Mouse (Mus musculus): Measurements from ENCODE around the gene Arl15. TPM values are rescaled to one million over a fixed set of nuclear protein-coding genes. Genes with fewer than 3 reads are reported as not detected.

The Arl15 gene
- total and polyA plus RNA-seq, 3 experiments: 4.8 to 40.7 (median 27.2) TPM

DNA sequence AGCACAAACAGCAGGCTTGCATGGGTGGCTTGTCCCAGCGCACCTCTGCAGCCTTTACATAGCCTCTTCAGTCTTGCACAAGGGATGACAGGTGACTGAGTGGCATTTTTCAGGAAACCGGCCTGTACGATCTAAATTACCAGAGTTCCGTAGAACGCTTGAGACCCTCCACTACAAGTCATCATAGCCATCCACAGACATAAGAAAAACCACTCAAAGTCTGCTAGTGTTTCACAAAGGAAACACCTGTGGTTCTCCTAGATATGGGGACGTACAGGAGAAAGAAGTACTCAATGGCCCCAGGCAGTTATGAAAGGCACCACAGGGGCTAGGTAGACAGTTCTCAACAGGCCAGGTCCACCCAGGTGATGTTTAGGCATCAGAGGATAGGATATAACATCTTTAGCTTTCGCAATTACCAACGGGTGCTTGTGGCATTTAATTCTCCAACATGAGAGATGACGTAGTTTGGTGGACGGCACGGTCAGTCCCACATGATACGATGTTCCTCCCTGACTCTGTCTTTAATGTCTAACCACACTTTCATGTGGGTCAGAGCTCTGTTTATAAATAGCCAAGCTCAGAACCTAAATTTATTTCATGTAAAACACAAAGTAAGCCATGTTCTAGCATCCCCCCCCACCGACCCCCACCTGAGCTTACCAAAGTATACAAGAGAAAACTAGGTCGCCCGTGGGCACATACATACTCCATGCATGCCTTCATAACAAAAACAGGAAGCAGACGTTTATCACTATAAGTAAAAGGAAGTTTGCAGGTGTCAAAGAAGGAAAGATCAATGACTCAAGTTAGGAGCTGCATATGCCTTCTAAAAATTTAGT lies 356.8 kb downstream of the Arl15 start:
- DNase-seq: no peak

DNA sequence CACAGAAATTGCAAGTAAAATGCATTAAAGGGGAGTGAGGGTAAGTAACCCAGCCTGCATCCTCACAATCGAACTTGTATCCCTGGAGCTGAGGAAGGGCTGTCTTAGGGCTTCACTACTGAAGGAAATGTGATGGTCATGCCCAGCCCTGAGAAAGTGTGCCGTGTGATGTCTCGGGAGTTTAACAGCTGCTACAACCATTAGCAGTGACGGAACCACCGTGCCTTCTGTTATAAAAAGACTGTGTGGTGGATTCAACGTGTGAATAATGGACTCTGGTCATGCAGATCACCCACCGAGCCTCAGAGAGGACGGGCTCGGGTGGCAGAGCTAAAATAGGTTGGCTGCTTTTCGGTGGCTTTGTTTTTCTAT lies 357.4 kb downstream of the Arl15 start:
- DNase-seq: no peak

GRCm38 (mm10) chr13:114156689-114157088 lies 362.4 kb downstream of the Arl15 start:
- no peak for DNase-seq

DNA sequence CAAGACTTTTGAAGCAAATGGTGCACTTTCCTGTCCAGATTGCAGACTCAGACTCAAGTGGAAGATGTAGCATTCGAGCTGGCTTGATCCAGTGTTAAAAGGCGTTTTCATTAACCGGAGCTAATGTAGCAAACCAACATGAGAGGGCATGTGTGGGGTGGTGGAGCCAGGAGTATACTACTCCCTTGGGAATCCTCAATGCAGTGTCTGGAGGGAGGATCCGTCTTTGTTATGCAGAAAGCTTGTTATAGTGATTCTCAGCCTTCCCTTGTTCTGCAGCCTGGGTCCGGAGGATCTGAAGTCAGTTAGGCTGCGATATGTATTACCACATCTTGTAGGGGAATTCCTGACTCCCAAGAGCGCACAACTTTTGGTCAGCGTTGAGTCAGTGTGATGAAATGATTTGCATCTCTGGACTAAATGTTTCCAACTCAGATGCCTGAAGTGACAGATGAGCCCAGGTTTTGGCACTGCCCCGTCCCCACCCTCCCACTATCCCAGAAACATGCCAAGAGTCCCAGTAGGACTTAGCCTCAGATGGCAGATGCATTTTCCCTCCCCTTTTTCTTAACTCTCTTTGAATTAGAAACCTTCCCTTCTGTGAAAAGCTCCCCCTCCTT lies 363.9 kb downstream of the Arl15 start:
- no peak for DNase-seq

- DNase-seq: no peak
These were observed 365.5 kb downstream of the Arl15 start for GRCm38 (mm10) chr13:114159634-114160391.

GRCm38 (mm10) chr13:114162753-114163152 lies 368.4 kb downstream of the Arl15 start:
- DNase-seq: no peak

DNA sequence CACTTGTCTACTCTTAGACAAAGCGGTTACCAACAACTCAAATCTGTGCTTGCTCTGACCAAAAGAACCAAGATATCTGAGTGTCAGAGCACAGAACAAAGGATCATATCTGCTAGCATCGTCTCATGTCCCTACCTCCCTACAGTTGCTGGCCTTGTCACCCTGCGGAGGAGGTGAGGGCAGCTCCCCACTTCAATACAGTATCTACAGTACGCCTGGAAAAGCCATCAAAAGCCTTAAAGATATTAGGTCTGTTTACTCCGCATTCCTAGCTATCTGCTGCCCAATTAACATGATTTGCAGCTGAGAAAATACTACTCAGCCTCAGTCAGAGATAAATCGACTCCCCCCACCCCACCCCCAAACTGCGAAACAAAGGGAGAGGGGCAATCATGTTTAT lies 371.3 kb downstream of the Arl15 start:
- DNase-seq: no peak

DNA sequence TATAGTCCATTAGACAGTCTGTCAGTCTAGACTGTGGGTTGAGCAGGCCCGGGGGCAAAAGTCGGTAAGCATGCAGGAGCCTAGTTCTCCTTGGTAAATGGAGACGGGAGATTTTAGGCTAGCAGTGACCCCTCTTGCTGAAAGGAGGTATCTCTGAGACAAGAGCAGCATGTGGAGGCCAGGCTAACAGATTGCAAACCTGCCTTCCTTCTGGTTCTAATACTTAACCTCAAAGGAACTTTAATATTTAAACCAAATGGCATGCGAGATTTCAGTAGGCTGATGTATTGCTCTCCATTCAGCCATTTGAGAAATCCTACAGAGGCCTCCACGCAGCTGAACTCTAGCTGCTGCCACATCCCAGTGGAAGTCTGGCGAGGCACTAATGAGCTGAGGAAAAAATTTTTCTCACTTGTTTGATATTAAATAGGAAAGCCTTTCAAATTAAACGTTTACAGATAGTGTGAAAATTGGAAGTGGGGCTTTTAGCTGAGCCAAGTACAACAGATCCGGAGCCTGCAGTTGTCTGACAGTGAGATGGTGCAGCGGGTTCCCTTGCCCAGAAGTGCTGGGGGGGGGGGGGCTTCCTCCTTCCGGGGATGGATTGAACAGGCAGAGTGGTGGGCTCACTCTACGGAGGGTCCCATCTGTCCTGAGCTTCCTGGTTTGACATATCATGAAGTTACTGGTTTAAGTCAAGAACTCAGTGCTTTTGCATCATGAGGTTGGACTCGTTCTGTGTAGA lies 372.3 kb downstream of the Arl15 start:
- DNase-seq: no peak

DNA sequence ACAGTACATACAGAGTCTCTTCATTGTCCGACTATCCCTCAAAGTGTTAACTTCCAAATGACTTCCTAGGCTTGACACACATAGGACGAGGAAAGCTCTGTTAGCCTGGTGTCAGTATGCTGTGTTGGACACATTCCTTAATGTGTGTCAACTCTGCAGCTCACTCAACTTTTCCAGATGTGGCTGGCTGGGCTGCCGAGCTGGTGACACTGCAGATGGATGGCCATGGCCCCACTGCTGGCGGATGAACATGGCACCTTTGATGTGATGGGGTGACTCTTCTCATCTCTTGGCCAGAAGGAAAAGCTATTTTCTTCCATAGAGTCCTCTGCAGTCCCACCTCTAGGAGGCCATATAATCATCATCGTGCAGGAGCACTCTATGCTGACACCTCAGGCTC lies 375.8 kb downstream of the Arl15 start:
- DNase-seq: no peak

DNA sequence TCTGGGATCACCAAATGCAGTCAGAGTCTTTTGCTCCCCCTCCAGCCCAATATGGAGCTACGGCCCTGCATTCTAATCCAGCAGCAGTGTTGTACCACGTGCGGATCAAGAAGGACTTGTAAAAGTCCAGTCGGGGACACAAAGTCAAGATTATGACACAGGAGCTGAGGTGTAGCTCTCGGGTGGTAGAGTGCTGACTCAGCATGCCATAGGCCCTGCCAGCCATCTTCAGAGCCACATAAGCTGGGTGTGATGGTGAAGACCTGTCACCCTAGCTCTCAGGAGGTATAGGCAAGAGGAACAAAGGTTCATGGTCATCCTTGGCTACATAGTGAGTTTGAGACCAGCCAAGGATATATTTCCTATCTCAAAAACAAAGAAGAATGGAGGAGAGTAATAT lies 377.2 kb downstream of the Arl15 start:
- DNase-seq: no peak

- DNase-seq: peak; percentile 22
These were observed 393.8 kb downstream of the Arl15 start for GRCm38 (mm10) chr13:114188107-114188506.

GRCm38 (mm10) chr13:114188801-114189200 lies 394.5 kb downstream of the Arl15 start:
- no peak for DNase-seq

DNA sequence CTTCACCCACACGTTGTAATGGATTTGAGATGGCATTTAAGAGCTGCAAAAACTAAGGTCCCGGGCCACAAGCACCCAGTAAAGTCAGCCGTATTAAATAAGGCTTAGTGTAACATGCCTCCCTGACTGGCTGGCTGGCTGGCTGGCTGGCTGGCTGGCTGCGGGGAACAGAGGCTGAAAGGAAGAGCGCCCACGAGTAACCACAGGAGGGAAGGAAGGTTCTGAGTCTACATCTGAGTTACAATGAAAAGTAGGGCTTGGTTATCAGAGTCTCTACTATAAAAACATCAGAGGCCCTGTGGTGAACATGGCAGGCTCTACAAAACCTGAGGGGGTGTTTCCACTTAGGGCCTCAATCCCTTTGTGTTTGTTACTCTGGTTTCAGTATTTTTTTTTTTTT lies 395.1 kb downstream of the Arl15 start:
- no peak for DNase-seq

- no peak for DNase-seq
These were observed 396.6 kb downstream of the Arl15 start for GRCm38 (mm10) chr13:114190898-114191297.

GRCm38 (mm10) chr13:114198252-114198799 lies 404.0 kb downstream of the Arl15 start:
- DNase-seq: no peak

DNA sequence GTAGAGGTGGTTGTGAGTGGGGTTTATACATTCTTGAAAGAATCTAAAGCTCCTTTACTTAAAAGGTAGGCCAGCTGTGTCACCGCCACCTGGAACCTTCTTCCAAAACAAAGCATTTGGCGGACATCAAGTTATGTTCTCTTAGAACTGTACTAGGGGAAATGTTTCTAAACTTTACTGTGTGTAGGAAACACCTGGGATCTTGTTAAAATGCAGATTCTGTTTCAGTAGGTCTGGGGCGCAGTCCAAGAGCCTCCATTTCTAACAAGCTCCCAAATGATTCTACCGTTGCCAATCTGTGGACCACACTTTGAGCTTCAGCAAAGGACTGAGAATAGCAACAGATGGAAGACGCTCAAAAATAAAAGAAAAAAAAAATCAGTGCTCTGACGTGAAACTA lies 405.4 kb downstream of the Arl15 start:
- DNase-seq: no peak

GRCm38 (mm10) chr13:114200545-114200944 lies 406.2 kb downstream of the Arl15 start:
- DNase-seq: no peak

- no peak for DNase-seq
These were observed 408.7 kb downstream of the Arl15 start for GRCm38 (mm10) chr13:114202806-114203570.

All from adrenal gland, adult 2 months (tissue).